Mouse (Mus musculus): ENCODE data around the gene Dpm1. TPM values are rescaled to one million over a fixed set of nuclear protein-coding genes. Genes with fewer than 3 reads are reported as not detected.

Gene Dpm1
- polyA plus RNA-seq, 1 experiment from 2014 or later, result 98.3 TPM

- no peak for ATAC-seq (ENCODE audit: low read depth)
- Histone ChIP-seq H3K4me1 (replicated peaks; ENCODE audit: control insufficient read depth, insufficient read depth, low read length) (no peaks in the 10 kb centered on the region), H3K4me2 (ENCODE audit: low read depth, low read length) (no peak overlapping the region), H3K9me3 (ENCODE audit: control insufficient read depth, low read length) (no peaks in the 10 kb centered on the region), H3K27ac (ENCODE audit: low read length) (no peak overlapping the region), H3K36me3 (ENCODE audit: control insufficient read depth, insufficient read depth, low read length) (peaks cover 12% of the 10 kb centered on the region), H3K27me3 (ENCODE audit: control insufficient read depth, insufficient read depth, low read depth, low read length) (no peaks in the 10 kb centered on the region), H3K9ac (ENCODE audit: low read length) (no peak overlapping the region), H3K4me3 (ENCODE audit: low read length) (no peak overlapping the region)
- WGBS, result 55% methylated on average over 7 of the region's 7 CpGs
These were observed 54.4 kb downstream of the Dpm1 start for GRCm38 (mm10) chr2:168175946-168176345.

GRCm38 (mm10) chr2:168170167-168170685, 60.2 kb downstream of the Dpm1 start:
- peak overlapping the region; percentile 71 for H3K27ac ChIP-seq (ENCODE audit: low read length)
- H3K36me3 ChIP-seq (ENCODE audit: control insufficient read depth, insufficient read depth, low read length), result peaks cover 4% of the 10 kb centered on the region
- H3K9me3 ChIP-seq (ENCODE audit: control insufficient read depth, low read length), result no peaks in the 10 kb centered on the region
- H3K4me1 ChIP-seq (replicated peaks; ENCODE audit: control insufficient read depth, insufficient read depth, low read length), result peaks cover 29% of the 10 kb centered on the region
- 12% methylated on average over 13 of the region's 13 CpGs for WGBS
- peak; percentile 83 for ATAC-seq (ENCODE audit: low read depth)
- peak overlapping the region; percentile 28 for H3K4me3 ChIP-seq (ENCODE audit: low read length)
- peak overlapping the region; percentile 56 for H3K9ac ChIP-seq (ENCODE audit: low read length)
- peak overlapping the region; percentile 47 for H3K4me2 ChIP-seq (ENCODE audit: low read depth, low read length)
- H3K27me3 ChIP-seq (ENCODE audit: control insufficient read depth, insufficient read depth, low read depth, low read length), result no peaks in the 10 kb centered on the region

- Histone ChIP-seq H3K9ac (ENCODE audit: low read length) (peak overlapping the region; percentile 56), H3K27ac (ENCODE audit: low read length) (peak overlapping the region; percentile 71), H3K4me3 (ENCODE audit: low read length) (peak overlapping the region; percentile 28), H3K4me1 (replicated peaks; ENCODE audit: control insufficient read depth, insufficient read depth, low read length) (peaks cover 29% of the 10 kb centered on the region), H3K36me3 (ENCODE audit: control insufficient read depth, insufficient read depth, low read length) (no peaks in the 10 kb centered on the region; the same call in 1 of the 2 replicates), H3K4me2 (ENCODE audit: low read depth, low read length) (peak overlapping the region; percentile 47), H3K27me3 (ENCODE audit: control insufficient read depth, insufficient read depth, low read depth, low read length) (no peaks in the 10 kb centered on the region), H3K9me3 (ENCODE audit: control insufficient read depth, low read length) (no peaks in the 10 kb centered on the region)
- no peak for ATAC-seq (ENCODE audit: low read depth)
- 6% methylated on average over 9 of the region's 9 CpGs for WGBS
These were observed 60.6 kb downstream of the Dpm1 start for GRCm38 (mm10) chr2:168169800-168170113.

GRCm38 (mm10) chr2:168168892-168169799, 61.2 kb downstream of the Dpm1 start:
- peaks cover 29% of the 10 kb centered on the region for H3K4me1 ChIP-seq (replicated peaks; ENCODE audit: control insufficient read depth, insufficient read depth, low read length)
- no peaks in the 10 kb centered on the region for H3K27me3 ChIP-seq (ENCODE audit: control insufficient read depth, insufficient read depth, low read depth, low read length)
- peak overlapping the region; percentile 47 for H3K4me2 ChIP-seq (ENCODE audit: low read depth, low read length)
- ATAC-seq (ENCODE audit: low read depth), result peak; percentile 66
- H3K4me3 ChIP-seq (ENCODE audit: low read length), result no peak overlapping the region
- peak overlapping the region; percentile 56; the same call in 1 of the 2 replicates for H3K9ac ChIP-seq (ENCODE audit: low read length)
- 32% methylated on average over 9 of the region's 9 CpGs for WGBS
- H3K36me3 ChIP-seq (ENCODE audit: control insufficient read depth, insufficient read depth, low read length), result no peaks in the 10 kb centered on the region
- H3K27ac ChIP-seq (ENCODE audit: low read length), result peak overlapping the region; percentile 71
- H3K9me3 ChIP-seq (ENCODE audit: control insufficient read depth, low read length), result no peaks in the 10 kb centered on the region

GRCm38 (mm10) chr2:168167781-168168180, 62.6 kb downstream of the Dpm1 start:
- Histone ChIP-seq H3K4me2 (ENCODE audit: low read depth, low read length) (no peak overlapping the region), H3K27me3 (ENCODE audit: control insufficient read depth, insufficient read depth, low read depth, low read length) (no peaks in the 10 kb centered on the region), H3K4me3 (ENCODE audit: low read length) (no peak overlapping the region), H3K9me3 (ENCODE audit: control insufficient read depth, low read length) (no peaks in the 10 kb centered on the region), H3K9ac (ENCODE audit: low read length) (no peak overlapping the region), H3K27ac (ENCODE audit: low read length) (no peak overlapping the region), H3K4me1 (replicated peaks; ENCODE audit: control insufficient read depth, insufficient read depth, low read length) (peaks cover 29% of the 10 kb centered on the region), H3K36me3 (ENCODE audit: control insufficient read depth, insufficient read depth, low read length) (no peaks in the 10 kb centered on the region)
- ATAC-seq (ENCODE audit: low read depth), result no peak
- 58% methylated on average over 3 of the region's 3 CpGs for WGBS

DNA sequence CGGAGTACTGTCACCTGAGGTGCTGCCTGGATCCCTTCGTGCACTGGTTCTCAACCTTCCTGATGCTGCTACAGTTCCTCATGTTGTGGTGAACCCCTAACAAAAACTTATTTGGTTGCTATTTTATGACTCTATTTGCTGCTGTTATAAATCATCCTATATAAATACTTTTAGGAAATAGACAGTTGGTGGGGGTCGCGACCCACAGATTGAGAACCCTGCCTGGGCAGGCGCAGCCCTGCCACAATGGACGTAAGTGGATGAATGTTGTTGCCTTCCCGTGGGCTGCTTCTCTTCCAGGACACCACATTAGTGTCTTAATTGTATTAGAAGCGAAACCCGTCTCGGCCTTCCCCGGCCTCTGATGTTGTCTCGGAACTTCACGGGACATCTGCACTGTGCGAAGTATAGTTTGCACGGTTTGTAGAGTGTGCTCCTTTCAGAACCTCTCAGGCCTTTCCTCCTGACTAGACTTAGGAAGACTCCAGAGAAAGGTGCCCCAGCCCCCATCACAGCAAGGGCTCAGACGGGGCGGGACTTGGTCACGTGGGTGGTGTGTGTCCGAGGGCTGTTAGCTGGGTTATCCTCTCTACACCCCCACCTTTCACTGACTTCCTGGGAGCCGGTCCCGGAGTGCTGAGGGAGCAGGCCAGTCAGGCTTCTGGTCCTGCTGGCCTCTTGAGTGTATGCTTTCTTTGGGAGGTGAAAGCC, 63.5 kb downstream of the Dpm1 start:
- no peak overlapping the region for H3K4me3 ChIP-seq (ENCODE audit: low read length)
- WGBS, result 31% methylated on average over 21 of the region's 21 CpGs

DNA sequence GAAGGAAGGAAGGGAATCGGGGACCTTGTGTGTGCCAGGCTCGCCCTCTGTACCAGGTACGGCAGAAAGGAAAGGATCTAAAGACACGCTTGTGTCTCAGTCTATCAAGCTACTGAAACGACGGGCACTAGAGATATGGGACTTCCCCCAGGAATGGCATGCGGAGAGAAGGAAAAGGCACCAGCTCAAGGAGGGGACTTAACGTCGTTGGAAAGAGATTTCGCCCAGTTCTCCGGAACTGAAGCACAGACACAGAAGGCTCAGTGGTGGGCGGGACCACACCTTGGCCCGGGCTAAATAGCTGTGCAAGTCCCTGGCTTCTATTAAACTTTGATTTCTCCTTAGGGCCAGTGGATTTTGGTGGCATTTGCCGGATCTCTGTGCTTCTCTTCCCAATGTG, 68.4 kb downstream of the Dpm1 start:
- Histone ChIP-seq H3K27ac (ENCODE audit: low read length) (peak overlapping the region; percentile 92), H3K27me3 (ENCODE audit: control insufficient read depth, insufficient read depth, low read depth, low read length) (no peaks in the 10 kb centered on the region), H3K9ac (ENCODE audit: low read length) (peak overlapping the region; percentile 65), H3K4me3 (ENCODE audit: low read length) (peak overlapping the region; percentile 45), H3K4me1 (replicated peaks; ENCODE audit: control insufficient read depth, insufficient read depth, low read length) (peaks cover 27% of the 10 kb centered on the region), H3K36me3 (ENCODE audit: control insufficient read depth, insufficient read depth, low read length) (no peaks in the 10 kb centered on the region), H3K4me2 (ENCODE audit: low read depth, low read length) (peak overlapping the region; percentile 62), H3K9me3 (ENCODE audit: control insufficient read depth, low read length) (no peaks in the 10 kb centered on the region)
- WGBS, result 9% methylated on average over 14 of the region's 14 CpGs
- ATAC-seq (ENCODE audit: low read depth), result peak; percentile 36; the same call in 1 of the 2 replicates

More for the DNA sequence above, 63.5 kb downstream of the Dpm1 start:
- ATAC-seq (ENCODE audit: low read depth), result 0 out of 2 replicates have a peak, but pooled peaks have one; percentile 11
- Histone ChIP-seq H3K9me3 (ENCODE audit: control insufficient read depth, low read length) (no peaks in the 10 kb centered on the region), H3K36me3 (ENCODE audit: control insufficient read depth, insufficient read depth, low read length) (no peaks in the 10 kb centered on the region), H3K27me3 (ENCODE audit: control insufficient read depth, insufficient read depth, low read depth, low read length) (no peaks in the 10 kb centered on the region), H3K4me2 (ENCODE audit: low read depth, low read length) (peak overlapping the region; percentile 2; the same call in 1 of the 2 replicates), H3K9ac (ENCODE audit: low read length) (no peak overlapping the region), H3K4me1 (replicated peaks; ENCODE audit: control insufficient read depth, insufficient read depth, low read length) (peaks cover 35% of the 10 kb centered on the region), H3K27ac (ENCODE audit: low read length) (no peak overlapping the region)

DNA sequence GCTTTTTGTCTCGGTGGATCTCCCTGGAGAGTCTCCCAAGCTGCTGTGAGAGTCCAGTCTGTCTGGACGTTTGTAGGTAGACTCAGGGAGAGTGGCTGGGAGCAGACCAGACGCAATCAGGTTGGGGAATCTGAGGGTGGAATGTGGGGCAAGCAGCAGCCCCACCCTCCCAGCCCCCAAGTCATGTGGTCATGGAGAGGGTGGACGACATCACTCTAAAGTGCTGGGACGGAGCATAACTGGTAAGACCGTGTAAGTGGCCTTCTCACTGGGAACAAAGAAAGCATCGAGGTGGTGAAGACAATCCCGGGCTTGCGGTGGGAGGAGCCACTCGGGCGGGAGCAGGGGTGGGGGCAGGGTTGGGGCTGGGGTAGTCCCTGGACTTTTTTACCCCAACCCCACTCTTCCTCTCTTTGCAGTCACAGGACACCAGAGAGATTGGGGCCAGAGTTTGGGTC, 68.8 kb downstream of the Dpm1 start:
- Histone ChIP-seq H3K9me3 (ENCODE audit: control insufficient read depth, low read length) (no peaks in the 10 kb centered on the region), H3K27ac (ENCODE audit: low read length) (peak overlapping the region; percentile 92), H3K4me3 (ENCODE audit: low read length) (peak overlapping the region; percentile 45), H3K4me2 (ENCODE audit: low read depth, low read length) (peak overlapping the region; percentile 62), H3K27me3 (ENCODE audit: control insufficient read depth, insufficient read depth, low read depth, low read length) (no peaks in the 10 kb centered on the region), H3K9ac (ENCODE audit: low read length) (peak overlapping the region; percentile 65), H3K4me1 (replicated peaks; ENCODE audit: control insufficient read depth, insufficient read depth, low read length) (peaks cover 27% of the 10 kb centered on the region), H3K36me3 (ENCODE audit: control insufficient read depth, insufficient read depth, low read length) (no peaks in the 10 kb centered on the region)
- ATAC-seq (ENCODE audit: low read depth), result peak; percentile 67
- whole genome bisulfite sequencing, result 3% methylated on average over 11 of the region's 11 CpGs

All from lung, embryonic 16.5 days (tissue).